Mouse (Mus musculus): ENCODE data around the gene Nub1.

DNA sequence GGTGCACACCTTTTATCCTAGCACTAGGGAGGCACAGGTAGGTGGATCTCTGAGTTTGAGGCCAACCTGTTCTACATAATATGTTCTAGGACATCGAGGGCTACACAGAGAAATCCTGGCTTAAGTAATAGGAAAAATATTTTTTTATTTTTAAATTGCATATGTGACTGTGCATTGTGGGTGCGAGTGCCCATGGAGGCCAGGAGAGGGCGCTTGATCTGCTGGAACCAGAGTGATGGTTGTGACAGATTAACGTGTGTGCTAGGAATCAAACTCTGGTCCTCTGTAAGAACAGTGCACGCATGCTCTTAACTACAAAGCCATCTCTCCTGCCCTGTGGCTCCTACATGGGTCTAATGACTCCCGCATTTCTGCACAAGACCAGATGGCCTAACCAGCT is 26.3 kb downstream of the Nub1 start:
- TF ChIP-seq POLR2A (IDR thresholded peaks at IDR 0.05; ENCODE audit: insufficient read depth, low read length) (no peak), EP300 (IDR thresholded peaks at IDR 0.05; ENCODE audit: insufficient read depth, low read depth, low read length) (no peak), CTCF (IDR thresholded peaks at IDR 0.05; ENCODE audit: low read depth, low read length) (peak; percentile 39)
